Mouse (Mus musculus): ENCODE measurements around the gene Vasp. TPM values are rescaled to one million over a fixed set of nuclear protein-coding genes. Genes with fewer than 3 reads are reported as not detected.

Gene Vasp
- polyA plus RNA-seq, 1 experiment from 2014 or later: 47.4 TPM

GRCm38 (mm10) chr7:19222875-19223274 lies 48.7 kb downstream of the Vasp start:
- Histone ChIP-seq H3K27me3 (ENCODE audit: poor library complexity, severe bottlenecking) (no peaks in the 10 kb centered on the region), H3K4me1 (peaks cover 17% of the 10 kb centered on the region), H3K9me3 (no peaks in the 10 kb centered on the region), H3K36me3 (replicated peaks) (peaks cover 27% of the 10 kb centered on the region), H3K4me3 (no peak overlapping the region), H3K27ac (no peak overlapping the region)
- WGBS: 89% methylated on average over 14 of the region's 14 CpGs
- no peak for DNase-seq (ENCODE audit: extremely low spot score, low spot score)

DNA sequence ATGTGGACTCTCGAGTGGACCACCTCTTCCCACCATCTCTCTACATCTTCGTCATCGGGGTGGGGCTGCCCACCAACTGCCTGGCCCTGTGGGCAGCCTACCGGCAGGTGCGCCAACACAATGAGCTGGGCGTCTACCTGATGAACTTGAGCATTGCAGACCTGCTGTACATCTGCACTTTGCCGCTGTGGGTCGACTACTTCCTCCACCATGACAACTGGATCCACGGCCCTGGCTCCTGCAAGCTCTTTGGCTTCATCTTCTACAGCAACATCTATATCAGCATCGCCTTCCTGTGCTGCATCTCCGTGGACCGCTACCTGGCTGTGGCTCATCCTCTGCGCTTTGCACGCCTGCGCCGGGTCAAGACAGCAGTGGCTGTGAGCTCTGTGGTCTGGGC lies 49.4 kb downstream of the Vasp start:
- DNase-seq (ENCODE audit: extremely low spot score, low spot score): no peak
- WGBS: 94% methylated on average over 16 of the region's 16 CpGs

DNA sequence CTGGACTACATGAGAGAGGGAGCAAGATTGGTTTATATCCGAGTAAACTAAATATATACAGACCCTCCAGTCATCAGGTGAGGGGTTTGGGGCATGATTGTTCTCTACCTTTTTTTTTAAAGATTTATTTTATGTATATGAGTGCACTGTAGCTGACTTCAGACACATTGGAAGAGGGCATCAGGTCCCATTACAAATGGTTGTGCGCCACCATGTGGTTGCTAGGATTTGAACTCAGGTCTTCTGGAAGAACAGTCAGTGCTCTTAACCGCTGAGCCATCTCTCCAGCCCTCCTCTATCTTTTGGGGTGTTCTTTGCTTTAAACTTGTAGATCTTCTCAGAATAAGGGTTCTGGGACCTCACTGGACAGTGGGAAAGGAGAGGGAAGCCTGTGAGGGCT lies 51.6 kb downstream of the Vasp start:
- Histone ChIP-seq H3K9me3 (no peaks in the 10 kb centered on the region), H3K4me1 (peaks cover 16% of the 10 kb centered on the region), H3K4me3 (no peak overlapping the region), H3K36me3 (replicated peaks) (peaks cover 18% of the 10 kb centered on the region), H3K27me3 (ENCODE audit: poor library complexity, severe bottlenecking) (no peaks in the 10 kb centered on the region), H3K27ac (no peak overlapping the region)
- WGBS: 64% methylated on average over 3 of the region's 3 CpGs
- no peak for DNase-seq (ENCODE audit: extremely low spot score, low spot score)

More for the DNA sequence above, 49.4 kb downstream of the Vasp start:
- Histone ChIP-seq H3K4me3 (no peak overlapping the region), H3K27me3 (ENCODE audit: poor library complexity, severe bottlenecking) (no peaks in the 10 kb centered on the region), H3K9me3 (no peaks in the 10 kb centered on the region), H3K36me3 (replicated peaks) (peaks cover 27% of the 10 kb centered on the region), H3K4me1 (peaks cover 18% of the 10 kb centered on the region), H3K27ac (no peak overlapping the region)

- H3K4me1 ChIP-seq: peaks cover 24% of the 10 kb centered on the region
- WGBS: 15% methylated on average over 3 of the region's 3 CpGs
- DNase-seq (ENCODE audit: extremely low spot score, low spot score): no peak
- H3K4me3 ChIP-seq: no peak overlapping the region
- no peaks in the 10 kb centered on the region for H3K9me3 ChIP-seq
- H3K27me3 ChIP-seq (ENCODE audit: poor library complexity, severe bottlenecking): peaks cover 19% of the 10 kb centered on the region
- no peak overlapping the region for H3K27ac ChIP-seq
- peaks cover 12% of the 10 kb centered on the region; the same call in 1 of the 2 replicates for H3K36me3 ChIP-seq (replicated peaks)
These were observed 53.7 kb downstream of the Vasp start for GRCm38 (mm10) chr7:19217944-19218343.

- WGBS: 73% methylated on average over 5 of the region's 5 CpGs
- Histone ChIP-seq H3K4me3 (no peak overlapping the region), H3K27me3 (ENCODE audit: poor library complexity, severe bottlenecking) (peaks cover 23% of the 10 kb centered on the region), H3K9me3 (no peaks in the 10 kb centered on the region), H3K4me1 (peaks cover 29% of the 10 kb centered on the region), H3K36me3 (replicated peaks) (peaks cover 7% of the 10 kb centered on the region; the same call in 1 of the 2 replicates), H3K27ac (no peak overlapping the region)
- DNase-seq (ENCODE audit: extremely low spot score, low spot score): no peak
These were observed 54.1 kb downstream of the Vasp start for GRCm38 (mm10) chr7:19217492-19217891.

- H3K4me1 ChIP-seq: peaks cover 41% of the 10 kb centered on the region
- no peak overlapping the region for H3K27ac ChIP-seq
- peaks cover 30% of the 10 kb centered on the region for H3K27me3 ChIP-seq (ENCODE audit: poor library complexity, severe bottlenecking)
- WGBS: 75% methylated on average over 9 of the region's 9 CpGs
- DNase-seq (ENCODE audit: extremely low spot score, low spot score): no peak
- no peaks in the 10 kb centered on the region for H3K36me3 ChIP-seq (replicated peaks)
- H3K9me3 ChIP-seq: 0 out of 2 replicates have a peak, but pooled peaks cover 3% of the 10 kb centered on the region
- no peak overlapping the region for H3K4me3 ChIP-seq
These were observed 56.7 kb downstream of the Vasp start for GRCm38 (mm10) chr7:19214940-19215339.

DNA sequence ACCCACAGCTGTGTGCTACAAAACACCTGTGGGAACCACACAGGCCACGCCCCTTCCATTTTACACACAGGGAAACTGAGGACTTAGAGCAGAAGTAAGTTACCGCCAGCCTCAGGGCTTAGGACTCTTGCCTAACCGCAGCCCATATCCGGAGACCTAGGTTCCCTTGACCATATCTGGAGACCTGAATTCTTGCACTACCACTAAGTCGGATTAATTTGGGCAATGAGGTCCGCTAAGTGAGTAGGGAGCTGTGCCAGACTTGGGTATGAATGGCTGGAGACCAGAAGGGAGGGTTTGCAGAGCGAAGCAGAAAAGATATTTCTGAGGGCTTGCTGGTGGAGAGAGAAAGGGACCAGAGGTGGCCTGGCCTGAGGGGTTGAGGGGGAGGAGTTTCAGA lies 57.2 kb downstream of the Vasp start:
- peaks cover 30% of the 10 kb centered on the region for H3K27me3 ChIP-seq (ENCODE audit: poor library complexity, severe bottlenecking)
- no peak overlapping the region for H3K27ac ChIP-seq
- 74% methylated on average over 7 of the region's 7 CpGs for WGBS
- DNase-seq (ENCODE audit: extremely low spot score, low spot score): no peak
- H3K36me3 ChIP-seq (replicated peaks): no peaks in the 10 kb centered on the region
- H3K4me3 ChIP-seq: no peak overlapping the region
- 0 out of 2 replicates have a peak, but pooled peaks cover 4% of the 10 kb centered on the region for H3K9me3 ChIP-seq
- peaks cover 41% of the 10 kb centered on the region for H3K4me1 ChIP-seq

DNA sequence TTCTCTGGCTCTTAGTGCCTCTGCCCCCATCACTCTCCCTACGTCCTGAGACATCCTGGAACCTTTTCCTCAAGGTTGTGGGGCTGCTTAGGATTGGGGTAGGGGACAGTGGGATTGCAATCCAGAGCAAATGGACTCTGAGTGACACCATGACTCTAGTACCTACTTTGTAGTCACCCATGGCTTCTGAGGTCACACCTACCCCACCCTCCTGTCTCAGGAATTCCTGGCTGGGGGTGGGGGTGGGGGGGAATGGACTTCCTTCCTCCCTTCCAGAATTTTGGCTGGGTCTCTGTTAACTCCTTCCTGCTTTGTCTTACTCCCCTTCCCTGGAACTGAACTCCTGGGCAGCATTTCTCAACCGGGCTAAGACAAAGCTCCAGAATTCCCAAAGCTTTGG lies 58.2 kb downstream of the Vasp start:
- Histone ChIP-seq H3K27ac (no peak overlapping the region), H3K27me3 (ENCODE audit: poor library complexity, severe bottlenecking) (peaks cover 30% of the 10 kb centered on the region), H3K4me3 (no peak overlapping the region; the same call in 1 of the 2 replicates), H3K4me1 (peaks cover 39% of the 10 kb centered on the region), H3K9me3 (0 out of 2 replicates have a peak, but pooled peaks cover 4% of the 10 kb centered on the region), H3K36me3 (replicated peaks) (no peaks in the 10 kb centered on the region)
- DNase-seq (ENCODE audit: extremely low spot score, low spot score): no peak
- WGBS: 68% methylated on average over 2 of the region's 2 CpGs

DNA sequence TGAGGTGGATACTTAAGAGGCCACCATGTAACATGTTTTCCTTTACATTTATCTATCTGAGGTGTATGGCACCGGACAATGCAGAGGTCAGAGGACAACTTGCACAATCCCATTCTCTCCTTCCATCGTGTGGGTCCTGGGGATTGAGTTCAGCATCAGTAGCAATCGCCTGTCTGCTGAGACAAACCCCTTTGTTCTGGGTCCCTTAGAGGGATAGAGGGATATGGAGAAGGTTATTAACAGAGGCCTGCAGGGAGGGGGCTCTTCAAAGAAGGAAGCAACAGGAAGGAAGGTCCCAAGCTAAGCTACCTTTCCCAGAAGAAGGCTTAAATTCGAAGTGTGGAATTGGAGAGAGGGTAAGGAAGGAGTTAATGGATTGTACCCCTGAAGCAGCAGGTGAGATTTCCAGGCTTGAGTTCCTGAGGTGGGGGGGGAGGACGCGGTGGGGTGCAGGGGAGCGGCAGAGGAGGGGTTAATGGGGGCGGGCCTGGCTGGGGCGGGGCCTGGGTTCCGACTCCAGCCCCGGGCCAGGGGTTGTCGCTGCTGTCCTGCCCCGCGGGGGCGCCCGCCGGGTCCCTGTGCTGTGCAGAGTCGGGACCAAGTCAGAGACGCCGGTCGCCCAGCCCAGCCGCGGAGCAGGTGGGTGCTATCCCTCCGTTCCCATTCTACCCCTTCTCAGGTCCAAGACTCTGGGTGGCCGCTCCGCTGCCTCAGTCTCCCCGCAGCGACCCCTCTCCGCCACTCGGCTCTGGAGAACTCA lies 59.4 kb downstream of the Vasp start, which contains the start of gene Gpr4:
Gpr4 (plus strand) TSS at position 543 of the 760 bp plus-strand sequence.
- H3K27me3 ChIP-seq (ENCODE audit: poor library complexity, severe bottlenecking): peaks cover 30% of the 10 kb centered on the region
- H3K4me1 ChIP-seq: peaks cover 29% of the 10 kb centered on the region
- H3K27ac ChIP-seq: peak within 1 kb of the TSS; percentile 62
- DNase-seq (ENCODE audit: extremely low spot score, low spot score): peak; percentile 43
- 0 out of 2 replicates have a peak, but pooled peaks cover 4% of the 10 kb centered on the region for H3K9me3 ChIP-seq
- H3K36me3 ChIP-seq (replicated peaks): no peaks in the 10 kb centered on the region
- peak within 1 kb of the TSS; percentile 58 for H3K4me3 ChIP-seq
- 2% methylated on average over 30 of the region's 30 CpGs for WGBS

DNA sequence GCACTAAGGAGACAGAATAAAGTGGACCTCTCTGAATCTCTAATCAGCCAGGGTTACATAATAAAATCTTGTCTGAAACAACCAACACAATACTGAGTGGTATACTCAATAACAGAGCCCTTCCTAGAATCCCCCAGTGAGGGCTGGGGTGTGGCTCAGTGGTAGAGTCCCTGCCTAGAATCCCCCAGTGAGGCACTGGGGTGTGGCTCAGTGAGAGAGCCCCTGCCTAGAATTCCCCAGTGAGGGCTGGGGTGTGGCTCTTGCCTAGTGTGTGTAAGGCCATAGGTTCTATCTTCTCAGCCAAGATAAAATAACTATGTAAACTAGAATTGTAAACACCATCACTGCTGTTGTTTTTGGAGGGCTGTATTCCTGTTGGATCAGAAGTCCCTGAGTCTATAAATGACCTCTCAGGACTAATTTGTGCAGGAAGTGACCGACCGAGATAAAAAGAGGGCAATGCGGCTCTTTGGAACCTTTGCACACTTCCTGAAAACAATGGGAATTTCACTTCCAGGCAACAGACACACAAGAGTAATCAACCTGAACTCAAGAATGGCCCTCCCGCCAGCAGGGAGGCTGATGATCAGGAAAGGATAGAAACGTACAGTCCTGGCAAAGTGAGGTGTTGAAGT lies 60.5 kb downstream of the Vasp start:
- peak overlapping the region; percentile 58; the same call in 1 of the 2 replicates for H3K4me3 ChIP-seq
- H3K27ac ChIP-seq: no peak overlapping the region
- no peak for DNase-seq (ENCODE audit: extremely low spot score, low spot score)
- no peaks in the 10 kb centered on the region; the same call in 1 of the 2 replicates for H3K36me3 ChIP-seq (replicated peaks)
- WGBS: 66% methylated on average over 5 of the region's 5 CpGs
- peaks cover 29% of the 10 kb centered on the region for H3K4me1 ChIP-seq
- peaks cover 30% of the 10 kb centered on the region for H3K27me3 ChIP-seq (ENCODE audit: poor library complexity, severe bottlenecking)
- 0 out of 2 replicates have a peak, but pooled peaks cover 4% of the 10 kb centered on the region for H3K9me3 ChIP-seq

DNA sequence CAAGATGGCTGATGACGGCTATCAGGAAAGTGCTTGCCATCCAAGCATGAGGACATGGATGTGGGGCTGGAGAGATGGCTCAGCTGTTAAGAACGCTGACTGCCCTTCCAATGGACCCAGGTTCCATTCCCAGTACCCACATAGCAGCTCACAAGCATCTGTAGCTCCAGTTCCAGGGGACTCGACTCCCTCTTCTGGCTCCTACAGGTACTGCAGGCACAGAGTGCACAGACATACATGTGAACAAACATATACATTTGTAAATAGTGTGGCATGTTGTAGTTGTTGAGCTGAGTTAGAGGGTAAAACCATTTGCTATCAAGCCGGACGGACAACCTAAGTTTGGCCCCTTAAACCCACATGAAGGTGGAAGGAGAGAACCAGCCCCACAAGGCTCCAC lies 61.6 kb downstream of the Vasp start:
- 90% methylated on average over 5 of the region's 5 CpGs for WGBS
- Histone ChIP-seq H3K9me3 (0 out of 2 replicates have a peak, but pooled peaks cover 4% of the 10 kb centered on the region), H3K27me3 (ENCODE audit: poor library complexity, severe bottlenecking) (peaks cover 30% of the 10 kb centered on the region), H3K36me3 (replicated peaks) (peaks cover 11% of the 10 kb centered on the region), H3K4me1 (peaks cover 25% of the 10 kb centered on the region), H3K4me3 (no peak overlapping the region), H3K27ac (no peak overlapping the region)
- no peak for DNase-seq (ENCODE audit: extremely low spot score, low spot score)

DNA sequence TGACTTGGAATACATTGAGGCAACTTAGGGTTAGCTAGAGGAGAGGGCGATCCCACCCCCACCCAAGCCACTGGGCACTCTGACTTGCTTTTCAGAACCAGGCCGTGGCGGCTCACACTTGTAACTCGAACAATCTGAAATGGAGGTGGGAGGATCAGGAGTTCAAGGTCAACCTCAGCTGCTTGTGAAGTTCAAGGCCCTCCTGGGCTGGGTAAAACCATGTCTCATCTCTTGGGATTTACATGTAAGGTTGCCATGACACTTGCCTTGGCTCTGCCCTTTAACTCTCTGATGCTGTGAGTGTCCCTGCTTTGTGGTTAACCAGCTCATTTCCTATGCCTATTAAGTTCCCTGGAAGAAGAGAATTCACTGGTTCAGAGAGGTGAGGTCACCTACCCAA lies 62.1 kb downstream of the Vasp start:
- 83% methylated on average over 4 of the region's 4 CpGs for WGBS
- Histone ChIP-seq H3K27ac (no peak overlapping the region), H3K4me1 (peaks cover 21% of the 10 kb centered on the region), H3K4me3 (no peak overlapping the region), H3K36me3 (replicated peaks) (peaks cover 16% of the 10 kb centered on the region), H3K27me3 (ENCODE audit: poor library complexity, severe bottlenecking) (peaks cover 27% of the 10 kb centered on the region), H3K9me3 (0 out of 2 replicates have a peak, but pooled peaks cover 4% of the 10 kb centered on the region)
- DNase-seq (ENCODE audit: extremely low spot score, low spot score): no peak
